ENCODE assay signal across 8 mouse cellular contexts in the genomic region with DNA sequence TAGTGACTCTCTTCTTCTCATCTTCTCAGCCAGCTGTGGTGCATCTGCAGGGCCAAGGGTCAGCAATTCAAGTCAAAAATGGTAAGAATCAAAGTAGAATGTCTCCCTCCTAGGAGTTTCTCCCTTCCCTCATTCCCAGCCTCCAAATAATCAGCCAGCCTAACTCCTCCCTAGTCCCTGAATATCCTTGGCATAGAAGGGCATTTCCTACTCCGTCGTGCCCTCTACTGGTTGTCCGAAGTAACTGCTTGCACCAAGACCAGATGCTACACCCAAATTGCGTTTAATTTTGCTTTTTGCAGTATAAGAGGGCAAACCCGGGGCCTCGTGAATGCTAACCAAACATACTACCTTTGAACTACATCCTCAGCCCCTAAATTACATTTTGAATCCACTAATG. TPM values are rescaled to one million over a fixed set of nuclear protein-coding genes. Genes with fewer than 3 reads are reported as not detected.
DNase-seq lines count a peak whose midpoint lies in the region.

No protein-coding gene starts in this region.

- peak; percentile 26 for DNase-seq in gastrocnemius, adult 18-20 months (ENCODE audit: low spot score)
- DNase-seq in gastrocnemius, postnatal 14 days, result no peak
- DNase-seq in ovary, postnatal 14 days (ENCODE audit: low spot score), result peak; percentile 22
- DNase-seq in ovary, adult 18-20 months (ENCODE audit: low spot score), result no peak
- DNase-seq in c-Kit-negative CD71-positive TER-119-positive erythroid progenitor cells, embryonic 14.5 days (ENCODE audit: low read depth, low spot score), result peak; percentile 4
- peak; percentile 48 for DNase-seq in heart, postnatal 4 days
- DNase-seq in lung, postnatal 25 days (ENCODE audit: low spot score), result peak; percentile 15
- no peak for DNase-seq in spleen, postnatal 36 days (ENCODE audit: low spot score in 2 of 2)

- intact Hi-C loops in gastrocnemius, postnatal 14 days (cut with DNase I; ENCODE audit: low total_unique reads), result loop anchor here (5.0 kb wide), 1 partner anchor 540 kb away; no protein-coding TSS in a partner anchor

RNA-seq across cellular contexts. Expression of a gene that starts 36.5 kb away (rescaled TPM):
- total RNA-seq in gastrocnemius, adult 18-20 months (2021), result not detected
- total RNA-seq in gastrocnemius, postnatal 14 days (2021), result not detected
- total RNA-seq in heart, postnatal 4 days (2021), result not detected

RNA-seq across cellular contexts. Expression of a gene that starts 50.2 kb away (rescaled TPM):
- total RNA-seq in gastrocnemius, adult 18-20 months (2021), result under 1 TPM; 0.14 to 0.24 TPM
- not detected for total RNA-seq in gastrocnemius, postnatal 14 days (2021)
- not detected for total RNA-seq in heart, postnatal 4 days (2021)

Comparison
In these comparisons a context has a peak if more than half of its experiments do, and no peak if none do; other contexts are left out.
1. DNase-seq: peak in gastrocnemius, adult 18-20 months (single experiment), ovary, postnatal 14 days (single experiment), c-Kit-negative CD71-positive TER-119-positive erythroid progenitor cells, embryonic 14.5 days (single experiment), heart, postnatal 4 days (single experiment) and lung, postnatal 25 days (single experiment); none in gastrocnemius, postnatal 14 days (single experiment), ovary, adult 18-20 months (single experiment) and spleen, postnatal 36 days (0 of 2).